Mouse (Mus musculus): ENCODE results near the gene Chpf2. TPM values are rescaled to one million over a fixed set of nuclear protein-coding genes. Genes with fewer than 3 reads are reported as not detected.
A peak's percentile ranks its signal among the peaks of the same experiment; 100 is the strongest.

The Chpf2 gene
- polyA plus RNA-seq, 1 experiment from 2014 or later: 12.2 TPM

- Histone ChIP-seq H3K9ac (no peak overlapping the region), H3K4me1 (ENCODE audit: insufficient read depth) (no peaks in the 10 kb centered on the region), H3K4me2 (no peak overlapping the region), H3K27ac (ENCODE audit: low read depth) (no peak overlapping the region), H3K4me3 (ENCODE audit: low read depth, low read length) (no peak overlapping the region), H3K27me3 (ENCODE audit: insufficient read depth, low read length) (peaks cover 7% of the 10 kb centered on the region), H3K9me3 (ENCODE audit: low read depth, low read length) (no peaks in the 10 kb centered on the region), H3K36me3 (ENCODE audit: insufficient read depth) (no peaks in the 10 kb centered on the region)
- no peak for DNase-seq
- WGBS: 76% methylated on average over 3 of the region's 3 CpGs
- TF ChIP-seq CTCF (IDR thresholded peaks at IDR 0.05; ENCODE audit: low read depth): no peak
- no peak for ATAC-seq (ENCODE audit: insufficient read depth)
Measured at GRCm38 (mm10) chr5:24618921-24619320, 32.4 kb downstream of the Chpf2 start.

- TF ChIP-seq CTCF (IDR thresholded peaks at IDR 0.05; ENCODE audit: low read depth): no peak
- 52% methylated on average over 8 of the region's 8 CpGs for WGBS
- no peaks in the 10 kb centered on the region for H3K9me3 ChIP-seq (ENCODE audit: low read depth, low read length)
Measured at GRCm38 (mm10) chr5:24620116-24620515, 33.6 kb downstream of the Chpf2 start.

GRCm38 (mm10) chr5:24620626-24621025, 34.1 kb downstream of the Chpf2 start:
- Histone ChIP-seq H3K9me3 (ENCODE audit: low read depth, low read length) (no peaks in the 10 kb centered on the region), H3K4me1 (ENCODE audit: insufficient read depth) (no peaks in the 10 kb centered on the region), H3K4me2 (no peak overlapping the region), H3K27ac (ENCODE audit: low read depth) (no peak overlapping the region), H3K9ac (no peak overlapping the region), H3K36me3 (ENCODE audit: insufficient read depth) (no peaks in the 10 kb centered on the region), H3K27me3 (ENCODE audit: insufficient read depth, low read length) (peaks cover 18% of the 10 kb centered on the region), H3K4me3 (ENCODE audit: low read depth, low read length) (no peak overlapping the region)
- no peak for TF ChIP-seq CTCF (IDR thresholded peaks at IDR 0.05; ENCODE audit: low read depth)
- DNase-seq (no peak), ATAC-seq (ENCODE audit: insufficient read depth) (no peak)
- WGBS: 68% methylated on average over 8 of the region's 8 CpGs

More at GRCm38 (mm10) chr5:24620116-24620515, 33.6 kb downstream of the Chpf2 start:
- Histone ChIP-seq H3K4me1 (ENCODE audit: insufficient read depth) (no peaks in the 10 kb centered on the region), H3K27me3 (ENCODE audit: insufficient read depth, low read length) (peaks cover 18% of the 10 kb centered on the region), H3K27ac (ENCODE audit: low read depth) (no peak overlapping the region), H3K9ac (no peak overlapping the region), H3K4me2 (no peak overlapping the region), H3K36me3 (ENCODE audit: insufficient read depth) (no peaks in the 10 kb centered on the region), H3K4me3 (ENCODE audit: low read depth, low read length) (no peak overlapping the region)
- DNase-seq (peak; percentile 56), ATAC-seq (ENCODE audit: insufficient read depth) (no peak)

- Histone ChIP-seq H3K27ac (ENCODE audit: low read depth) (no peak overlapping the region), H3K9ac (no peak overlapping the region), H3K4me1 (ENCODE audit: insufficient read depth) (no peaks in the 10 kb centered on the region), H3K27me3 (ENCODE audit: insufficient read depth, low read length) (peaks cover 18% of the 10 kb centered on the region), H3K4me2 (no peak overlapping the region), H3K9me3 (ENCODE audit: low read depth, low read length) (no peaks in the 10 kb centered on the region), H3K36me3 (ENCODE audit: insufficient read depth) (no peaks in the 10 kb centered on the region), H3K4me3 (ENCODE audit: low read depth, low read length) (no peak overlapping the region)
- DNase-seq (no peak), ATAC-seq (ENCODE audit: insufficient read depth) (no peak)
- WGBS: 58% methylated on average over 7 of the region's 7 CpGs
- no peak for TF ChIP-seq CTCF (IDR thresholded peaks at IDR 0.05; ENCODE audit: low read depth)
Measured at GRCm38 (mm10) chr5:24622386-24623040, 36.0 kb downstream of the Chpf2 start.

- Histone ChIP-seq H3K36me3 (ENCODE audit: insufficient read depth) (no peaks in the 10 kb centered on the region), H3K4me2 (peak overlapping the region; percentile 67), H3K4me3 (ENCODE audit: low read depth, low read length) (peak overlapping the region; percentile 46; the same call in 1 of the 2 replicates), H3K9ac (no peak overlapping the region), H3K9me3 (ENCODE audit: low read depth, low read length) (no peaks in the 10 kb centered on the region), H3K4me1 (ENCODE audit: insufficient read depth) (no peaks in the 10 kb centered on the region), H3K27ac (ENCODE audit: low read depth) (no peak overlapping the region), H3K27me3 (ENCODE audit: insufficient read depth, low read length) (peaks cover 18% of the 10 kb centered on the region)
- 0 out of 2 replicates have a peak, but pooled peaks have one; percentile 22 for ATAC-seq (ENCODE audit: insufficient read depth)
- TF ChIP-seq CTCF (IDR thresholded peaks at IDR 0.05; ENCODE audit: low read depth): no peak
- DNase-seq: no peak
- 35% methylated on average over 8 of the region's 8 CpGs for WGBS
Measured at GRCm38 (mm10) chr5:24623041-24623985, 36.8 kb downstream of the Chpf2 start.

GRCm38 (mm10) chr5:24623986-24624821, 37.7 kb downstream of the Chpf2 start, which contains the start of gene Smarcd3:
TSS of gene Smarcd3 (minus strand) at chr5:24624411.
- H3K27me3 ChIP-seq (ENCODE audit: insufficient read depth, low read length): peaks cover 18% of the 10 kb centered on the region
- DNase-seq (peak; percentile 71), ATAC-seq (ENCODE audit: insufficient read depth) (peak; percentile 64; the same call in 1 of the 2 replicates)
- peak within 1 kb of the TSS; percentile 67 for H3K4me2 ChIP-seq
- 3% methylated on average over 37 of the region's 37 CpGs for WGBS
- H3K27ac ChIP-seq (ENCODE audit: low read depth): no peak within 1 kb of the TSS
- peak within 1 kb of the TSS; percentile 46 for H3K4me3 ChIP-seq (ENCODE audit: low read depth, low read length)
- no peaks in the 10 kb centered on the region for H3K4me1 ChIP-seq (ENCODE audit: insufficient read depth)
- no peak for TF ChIP-seq CTCF (IDR thresholded peaks at IDR 0.05; ENCODE audit: low read depth)
- H3K9me3 ChIP-seq (ENCODE audit: low read depth, low read length): no peaks in the 10 kb centered on the region
- peak within 1 kb of the TSS; percentile 45 for H3K9ac ChIP-seq
- no peaks in the 10 kb centered on the region for H3K36me3 ChIP-seq (ENCODE audit: insufficient read depth)
